Mouse (Mus musculus): Measurements from ENCODE around the gene Ccin. TPM values are rescaled to one million over a fixed set of nuclear protein-coding genes. Genes with fewer than 3 reads are reported as not detected.

The Ccin gene
- polyA plus RNA-seq (2015; fragmentation: Nextera tagmentation; extraction: Ambion mirVana) = not detected in 2 replicates

DNA sequence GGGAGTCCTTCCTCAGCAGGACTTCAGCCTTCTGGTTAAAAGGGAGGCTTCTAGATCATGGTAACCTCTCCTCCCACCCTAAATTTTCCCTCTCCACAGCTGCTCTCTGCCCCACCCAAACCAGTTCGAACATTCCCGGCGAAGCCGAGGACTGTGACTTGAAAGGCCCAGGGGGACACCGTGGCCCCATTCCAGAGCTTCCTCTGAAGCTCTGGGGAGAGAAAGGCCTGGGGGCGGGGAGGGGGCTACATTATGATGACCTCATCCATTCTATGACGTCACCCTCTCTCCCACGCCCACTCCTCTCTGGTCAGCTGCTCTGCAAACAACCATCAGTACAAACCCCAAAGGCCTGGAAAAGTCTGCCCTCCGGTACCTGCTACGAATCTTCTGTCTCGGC lies at the start of gene Ccin:
TSS of gene Ccin (plus strand) at position 303 of the 400 bp plus-strand sequence.
- WGBS = 72% methylated on average over 11 of the region's 11 CpGs
- H3K9me3 ChIP-seq = no peaks in the 10 kb centered on the region
- H3K27me3 ChIP-seq = no peaks in the 10 kb centered on the region
- peak within 1 kb of the TSS; percentile 85 for H3K4me2 ChIP-seq
- peak within 1 kb of the TSS; percentile 39 for H3K4me3 ChIP-seq
- H3K27ac ChIP-seq = 0 out of 2 replicates have a peak within 1 kb of the TSS, but pooled peaks have one; percentile 33
- peak within 1 kb of the TSS; percentile 55 for H3K9ac ChIP-seq
- no peak for ATAC-seq (ENCODE audit: borderline replicate concordance, extremely low read depth, low FRiP score, low TSS enrichment)
- no peaks in the 10 kb centered on the region for H3K36me3 ChIP-seq
- H3K4me1 ChIP-seq = peaks cover 22% of the 10 kb centered on the region

DNA sequence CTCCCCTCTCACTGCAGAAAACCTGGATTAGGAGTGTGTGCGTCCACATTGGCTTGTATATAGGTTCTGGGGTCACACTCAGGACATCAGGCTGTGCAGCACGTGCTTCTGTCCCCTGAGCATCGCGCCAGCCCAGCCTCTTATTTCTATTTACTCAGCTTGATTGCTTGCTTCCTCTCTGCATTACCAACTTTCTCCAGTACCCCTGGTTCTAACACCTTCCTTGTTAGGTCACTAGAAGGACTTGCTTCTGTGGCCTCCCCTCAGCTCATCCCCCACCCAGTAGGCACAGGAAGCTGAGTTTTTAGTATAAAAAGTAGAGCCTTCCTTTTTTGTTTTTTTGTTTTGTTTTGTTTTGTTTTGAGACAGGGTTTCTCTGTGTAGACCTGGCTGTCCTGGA lies 47.1 kb upstream of the Ccin start:
- 65% methylated on average over 4 of the region's 4 CpGs for WGBS
- no peaks in the 10 kb centered on the region for H3K27me3 ChIP-seq
- no peak for ATAC-seq (ENCODE audit: borderline replicate concordance, extremely low read depth, low FRiP score, low TSS enrichment)
- peaks cover 40% of the 10 kb centered on the region; the same call in 1 of the 2 replicates for H3K36me3 ChIP-seq
- H3K4me2 ChIP-seq = no peak overlapping the region
- H3K9ac ChIP-seq = no peak overlapping the region
- H3K4me3 ChIP-seq = no peak overlapping the region
- no peaks in the 10 kb centered on the region for H3K4me1 ChIP-seq
- H3K9me3 ChIP-seq = no peaks in the 10 kb centered on the region
- no peak overlapping the region for H3K27ac ChIP-seq

DNA sequence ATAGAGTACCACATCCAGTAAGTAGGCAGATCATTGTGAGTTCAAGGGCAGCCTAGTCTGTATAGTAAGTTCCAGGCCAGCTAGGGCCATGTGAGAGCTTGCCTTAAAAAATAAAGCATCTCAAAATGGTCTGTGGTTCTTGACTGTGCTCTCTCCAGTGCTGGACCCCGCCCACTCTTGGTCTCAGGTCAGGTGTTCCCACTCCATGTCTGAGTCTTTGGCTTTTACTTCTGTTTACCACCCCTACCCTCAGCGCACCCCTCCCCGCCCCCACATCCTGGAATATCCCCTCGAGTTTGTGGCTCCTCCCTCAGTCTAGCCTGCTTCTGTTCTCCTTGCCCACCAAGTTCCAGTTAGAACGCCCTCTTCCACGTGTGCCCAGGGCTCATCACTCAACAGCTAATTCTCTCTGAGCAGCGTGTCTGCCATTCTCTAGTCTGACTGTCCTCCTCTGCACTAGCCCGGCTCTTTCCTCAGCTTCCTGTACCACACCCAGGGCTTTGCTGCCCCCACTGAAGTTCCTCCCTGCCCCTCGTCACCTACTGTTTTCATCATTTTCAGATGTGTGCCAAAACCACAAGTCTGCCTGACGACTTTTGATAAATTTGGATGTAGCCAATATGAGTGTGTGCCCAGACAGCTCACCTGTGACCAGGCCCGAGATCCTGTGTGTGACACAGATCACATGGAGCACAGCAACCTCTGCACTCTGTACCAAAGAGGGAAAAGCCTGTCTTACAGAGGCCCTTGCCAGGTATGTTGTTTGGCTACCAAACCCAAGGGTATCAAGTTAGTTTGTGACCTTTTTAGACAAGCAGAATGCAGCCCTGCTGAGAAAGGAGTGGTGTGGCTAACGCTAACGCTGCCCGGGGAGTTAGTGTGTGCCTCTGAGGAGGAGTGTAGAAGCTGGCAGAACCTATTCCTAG lies 46.3 kb upstream of the Ccin start:
- H3K9ac ChIP-seq = no peak overlapping the region
- ATAC-seq (ENCODE audit: borderline replicate concordance, extremely low read depth, low FRiP score, low TSS enrichment) = peak; percentile 27; the same call in 1 of the 2 replicates
- H3K9me3 ChIP-seq = no peaks in the 10 kb centered on the region
- H3K4me3 ChIP-seq = no peak overlapping the region
- H3K27me3 ChIP-seq = no peaks in the 10 kb centered on the region
- H3K4me2 ChIP-seq = no peak overlapping the region
- no peak overlapping the region for H3K27ac ChIP-seq
- no peaks in the 10 kb centered on the region for H3K4me1 ChIP-seq
- H3K36me3 ChIP-seq = peaks cover 32% of the 10 kb centered on the region; the same call in 1 of the 2 replicates
- WGBS = 68% methylated on average over 14 of the region's 14 CpGs

DNA sequence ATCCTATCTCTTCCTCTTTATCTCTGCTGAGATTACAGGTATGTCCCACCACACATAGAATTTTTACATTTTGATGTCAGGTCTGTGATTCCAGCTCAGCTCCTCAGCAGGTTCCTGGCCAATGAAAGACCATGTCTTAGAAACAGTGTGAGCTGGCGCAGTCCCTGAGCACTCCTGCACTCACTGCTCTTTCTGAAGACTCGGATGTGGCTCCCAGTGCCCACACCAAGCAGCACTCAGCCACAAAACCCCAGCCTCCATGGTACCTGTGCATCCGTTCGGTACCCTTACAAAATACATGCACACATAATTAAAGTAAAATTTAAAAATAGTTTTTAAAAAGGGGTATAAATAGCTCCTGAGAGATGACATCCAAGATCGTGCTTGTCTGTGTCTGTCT lies 42.0 kb upstream of the Ccin start:
- WGBS = 90% methylated on average over 5 of the region's 5 CpGs
- no peak for ATAC-seq (ENCODE audit: borderline replicate concordance, extremely low read depth, low FRiP score, low TSS enrichment)
- H3K9me3 ChIP-seq = no peaks in the 10 kb centered on the region
- H3K4me1 ChIP-seq = no peaks in the 10 kb centered on the region
- H3K27me3 ChIP-seq = no peaks in the 10 kb centered on the region
- no peak overlapping the region for H3K4me2 ChIP-seq
- H3K27ac ChIP-seq = no peak overlapping the region
- peaks cover 27% of the 10 kb centered on the region; the same call in 1 of the 2 replicates for H3K36me3 ChIP-seq
- H3K4me3 ChIP-seq = no peak overlapping the region
- H3K9ac ChIP-seq = no peak overlapping the region

DNA sequence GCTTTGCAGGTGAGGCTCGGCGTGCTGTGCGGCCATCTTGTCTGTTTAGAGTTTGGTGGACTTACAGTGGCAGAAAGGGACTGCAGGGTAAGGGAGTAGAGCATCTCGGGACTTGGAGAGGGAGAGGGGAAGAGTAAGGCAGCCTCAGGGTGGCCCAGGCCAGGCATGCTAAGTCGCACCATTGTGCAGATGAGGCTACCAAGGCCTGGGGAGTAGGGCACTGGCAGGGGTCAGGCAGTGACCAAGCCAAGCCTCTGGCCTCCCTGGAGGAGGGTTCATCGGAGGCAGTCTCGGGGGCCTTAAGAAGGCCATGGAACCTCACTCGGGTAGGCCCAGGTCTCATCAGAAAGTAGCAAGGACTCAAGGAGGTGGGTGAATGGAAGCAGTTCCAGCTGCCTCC lies 40.9 kb upstream of the Ccin start:
- Histone ChIP-seq H3K36me3 (peaks cover 22% of the 10 kb centered on the region; the same call in 1 of the 2 replicates), H3K4me3 (no peak overlapping the region), H3K27ac (no peak overlapping the region), H3K27me3 (no peaks in the 10 kb centered on the region), H3K9me3 (no peaks in the 10 kb centered on the region), H3K4me1 (no peaks in the 10 kb centered on the region), H3K4me2 (no peak overlapping the region), H3K9ac (no peak overlapping the region)
- no peak for ATAC-seq (ENCODE audit: borderline replicate concordance, extremely low read depth, low FRiP score, low TSS enrichment)
- WGBS = 85% methylated on average over 8 of the region's 8 CpGs

DNA sequence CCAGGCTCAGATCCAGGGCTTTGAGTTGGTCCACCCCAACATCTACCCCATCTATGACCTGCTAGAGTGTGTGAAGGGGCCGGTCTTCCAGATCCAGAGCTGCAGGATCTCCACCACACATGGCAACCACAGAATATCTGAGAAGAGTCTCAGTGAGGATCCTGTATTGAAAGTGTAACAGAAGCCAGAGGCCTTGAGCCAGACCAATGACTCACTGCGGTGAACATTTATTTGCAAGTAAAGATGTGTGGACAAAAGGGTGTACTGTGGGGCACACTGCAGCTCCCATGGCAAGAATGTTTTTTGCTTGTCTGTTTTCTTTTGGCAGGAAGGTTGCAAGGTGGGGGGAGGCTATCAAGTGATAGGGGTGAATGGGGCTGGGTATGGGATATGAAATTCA lies 35.7 kb upstream of the Ccin start:
- no peaks in the 10 kb centered on the region for H3K9me3 ChIP-seq
- H3K27ac ChIP-seq = no peak overlapping the region
- no peaks in the 10 kb centered on the region for H3K4me1 ChIP-seq
- H3K36me3 ChIP-seq = 0 out of 2 replicates have a peak, but pooled peaks cover 5% of the 10 kb centered on the region
- no peak overlapping the region for H3K4me3 ChIP-seq
- no peaks in the 10 kb centered on the region for H3K27me3 ChIP-seq
- 95% methylated on average over 2 of the region's 2 CpGs for WGBS
- no peak overlapping the region for H3K4me2 ChIP-seq
- no peak overlapping the region for H3K9ac ChIP-seq
- ATAC-seq (ENCODE audit: borderline replicate concordance, extremely low read depth, low FRiP score, low TSS enrichment) = no peak

DNA sequence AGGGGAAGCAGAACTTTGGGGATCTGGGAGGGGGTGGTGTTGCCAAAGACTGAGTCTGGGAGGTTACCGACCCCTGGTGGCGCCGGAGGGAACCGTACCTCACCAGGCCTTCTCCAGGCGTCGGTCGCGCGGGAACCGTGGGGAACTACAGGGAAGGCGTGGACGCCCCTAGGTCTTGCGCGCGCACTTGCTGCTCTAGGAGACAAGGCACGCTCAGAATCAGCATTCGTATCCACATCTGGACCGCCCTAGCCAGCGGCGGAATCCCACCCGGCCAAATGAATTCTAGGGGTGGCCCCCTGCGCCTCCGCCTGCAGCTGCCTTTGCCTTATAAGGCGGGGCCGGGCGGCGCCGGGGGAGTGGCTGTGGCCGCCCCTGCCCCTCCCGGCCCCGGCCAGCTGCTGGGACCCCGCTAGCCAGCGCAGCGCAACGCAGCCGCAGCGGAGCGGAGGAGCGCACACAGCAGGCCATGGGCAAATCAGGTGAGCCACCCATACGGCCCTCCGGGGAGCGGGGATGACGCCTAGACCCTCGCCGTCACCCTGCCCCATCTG lies 25.9 kb upstream of the Ccin start, which contains the start of gene Glipr2:
TSS of gene Glipr2 (plus strand) at position 110 of the 554 bp plus-strand sequence.
- Histone ChIP-seq H3K27me3 (no peaks in the 10 kb centered on the region), H3K9ac (peak within 1 kb of the TSS; percentile 50), H3K4me2 (peak within 1 kb of the TSS; percentile 87), H3K4me3 (peak within 1 kb of the TSS; percentile 55), H3K9me3 (no peaks in the 10 kb centered on the region; the same call in 1 of the 2 replicates), H3K36me3 (no peaks in the 10 kb centered on the region), H3K27ac (peak within 1 kb of the TSS; percentile 86), H3K4me1 (peaks cover 22% of the 10 kb centered on the region)
- under 1% methylated on average over 42 of the region's 45 CpGs for WGBS
- peak; percentile 95 for ATAC-seq (ENCODE audit: borderline replicate concordance, extremely low read depth, low FRiP score, low TSS enrichment)

DNA sequence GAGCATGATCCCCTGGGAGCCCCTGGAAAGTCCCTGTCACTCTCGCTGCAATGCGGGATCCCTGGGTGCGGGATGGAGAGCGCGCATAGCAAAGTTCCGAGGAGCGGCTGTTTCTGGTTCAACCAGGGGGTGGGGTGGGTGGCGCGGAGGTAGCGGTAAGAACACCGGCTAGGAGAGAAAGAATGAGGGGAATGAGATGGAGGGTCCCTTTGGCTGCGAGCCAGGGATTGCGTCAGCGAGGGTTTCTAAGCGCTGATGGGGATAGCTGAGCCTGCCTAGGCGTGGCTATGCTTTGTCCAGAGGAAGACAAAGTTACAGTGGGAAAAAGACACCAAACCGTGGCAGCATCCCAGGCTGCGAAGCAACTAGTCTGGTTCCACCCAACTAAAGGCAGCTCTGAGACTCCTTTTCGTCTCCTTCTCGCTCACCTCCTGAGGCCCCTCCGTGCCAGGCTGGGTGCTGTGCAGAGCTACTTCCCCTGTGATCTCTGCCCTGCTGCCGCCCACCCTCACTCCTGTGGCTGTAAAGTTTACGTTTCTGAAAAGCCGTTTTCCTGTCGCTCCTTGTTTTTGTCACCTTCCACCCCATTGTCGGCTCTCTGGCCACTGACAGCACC lies 25.3 kb upstream of the Ccin start:
- under 1% methylated on average over 26 of the region's 26 CpGs for WGBS
- peak; percentile 76 for ATAC-seq (ENCODE audit: borderline replicate concordance, extremely low read depth, low FRiP score, low TSS enrichment)
- Histone ChIP-seq H3K4me3 (peak overlapping the region; percentile 55), H3K36me3 (no peaks in the 10 kb centered on the region), H3K4me1 (peaks cover 22% of the 10 kb centered on the region), H3K27me3 (no peaks in the 10 kb centered on the region), H3K27ac (peak overlapping the region; percentile 86), H3K9ac (peak overlapping the region; percentile 50), H3K9me3 (no peaks in the 10 kb centered on the region; the same call in 1 of the 2 replicates), H3K4me2 (peak overlapping the region; percentile 87)

DNA sequence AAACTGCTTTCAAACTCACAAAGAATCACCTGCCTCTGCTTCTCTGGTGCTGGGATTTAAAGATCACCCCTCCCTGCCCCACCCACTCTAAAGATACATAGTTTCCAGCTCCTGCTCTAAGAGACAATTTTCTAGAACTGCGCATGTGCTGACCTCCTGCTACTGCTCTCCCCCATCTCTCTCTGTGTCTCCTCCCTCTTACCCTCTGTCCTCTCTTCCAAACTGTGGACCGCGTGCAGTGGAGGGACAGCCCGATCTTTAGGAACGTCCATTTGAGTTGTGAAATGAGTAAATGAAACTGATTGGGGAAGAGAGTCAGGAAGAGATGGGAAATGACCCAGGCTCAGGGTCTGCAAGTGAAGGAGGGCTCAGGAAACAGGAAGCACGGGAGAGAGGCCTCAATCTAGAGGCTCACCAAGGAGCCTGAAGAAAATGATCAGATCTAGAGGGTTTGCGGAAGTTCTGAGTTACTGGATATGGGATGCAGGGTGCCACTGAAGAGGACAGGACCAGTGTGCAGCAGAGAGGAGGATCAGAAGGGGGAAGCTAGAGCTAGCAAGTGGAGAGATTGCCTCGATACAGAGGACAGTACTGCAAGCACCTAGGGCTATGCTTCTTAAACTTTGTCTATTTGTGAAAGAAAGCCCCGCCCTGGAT lies 23.6 kb upstream of the Ccin start:
- H3K27me3 ChIP-seq = no peaks in the 10 kb centered on the region
- H3K9me3 ChIP-seq = no peaks in the 10 kb centered on the region; the same call in 1 of the 2 replicates
- 52% methylated on average over 9 of the region's 9 CpGs for WGBS
- H3K4me1 ChIP-seq = peaks cover 33% of the 10 kb centered on the region
- no peaks in the 10 kb centered on the region for H3K36me3 ChIP-seq
- H3K9ac ChIP-seq = no peak overlapping the region
- H3K27ac ChIP-seq = 0 out of 2 replicates have a peak overlapping the region, but pooled peaks have one; percentile 24
- H3K4me3 ChIP-seq = no peak overlapping the region
- H3K4me2 ChIP-seq = peak overlapping the region; percentile 87
- no peak for ATAC-seq (ENCODE audit: borderline replicate concordance, extremely low read depth, low FRiP score, low TSS enrichment)

DNA sequence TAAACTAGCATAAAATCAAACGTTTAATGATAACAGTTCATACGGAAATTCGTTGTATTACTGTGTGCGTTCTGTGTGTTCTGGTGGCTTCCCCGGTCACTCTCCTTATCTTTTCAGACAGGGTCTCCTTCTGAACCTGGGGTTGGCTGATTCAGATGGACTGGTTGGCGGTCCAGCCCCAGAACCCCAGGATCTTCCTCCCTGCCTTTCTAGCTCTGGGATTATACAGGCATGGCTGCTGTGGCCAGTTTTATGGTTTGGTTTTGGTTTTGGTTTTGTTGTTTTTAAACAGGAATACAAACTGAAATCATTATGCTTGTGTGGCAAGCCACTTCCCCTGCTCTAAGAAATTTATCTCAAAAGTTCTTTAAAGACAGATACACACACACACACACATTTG lies 23.1 kb upstream of the Ccin start:
- H3K9me3 ChIP-seq = no peaks in the 10 kb centered on the region; the same call in 1 of the 2 replicates
- no peak overlapping the region for H3K9ac ChIP-seq
- ATAC-seq (ENCODE audit: borderline replicate concordance, extremely low read depth, low FRiP score, low TSS enrichment) = no peak
- no peaks in the 10 kb centered on the region for H3K27me3 ChIP-seq
- no peak overlapping the region for H3K4me3 ChIP-seq
- no peaks in the 10 kb centered on the region for H3K36me3 ChIP-seq
- no peak overlapping the region for H3K27ac ChIP-seq
- peaks cover 39% of the 10 kb centered on the region for H3K4me1 ChIP-seq
- WGBS = 74% methylated on average over 6 of the region's 6 CpGs
- H3K4me2 ChIP-seq = no peak overlapping the region

DNA sequence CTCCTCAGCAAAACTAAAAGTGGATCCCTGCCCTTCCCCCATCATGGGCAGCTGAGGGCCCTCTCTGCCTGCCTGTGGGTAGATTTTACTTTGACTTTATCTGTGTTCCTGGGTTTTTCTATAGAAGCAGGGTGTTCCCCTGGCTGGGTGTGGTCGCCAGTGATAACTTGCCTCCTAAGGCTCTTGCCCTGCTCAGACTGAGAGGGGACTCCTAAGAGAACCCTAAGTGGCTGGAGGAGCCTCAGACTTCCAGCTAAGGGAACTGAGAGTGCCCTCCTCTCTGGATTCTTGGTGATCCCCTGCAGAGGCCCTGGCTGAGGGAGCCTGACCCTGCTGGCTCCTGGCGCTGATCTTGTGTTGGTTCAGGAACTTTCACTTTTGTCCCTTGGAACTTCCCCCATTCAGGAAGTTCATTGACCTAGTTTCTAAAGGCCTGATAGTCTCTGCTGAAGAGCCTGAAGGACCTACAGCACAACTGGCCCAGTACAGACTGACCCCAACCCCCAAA lies 18.9 kb upstream of the Ccin start:
- no peaks in the 10 kb centered on the region for H3K9me3 ChIP-seq
- H3K4me2 ChIP-seq = no peak overlapping the region
- H3K36me3 ChIP-seq = no peaks in the 10 kb centered on the region
- WGBS = 38% methylated on average over 2 of the region's 2 CpGs
- H3K4me1 ChIP-seq = peaks cover 38% of the 10 kb centered on the region
- H3K9ac ChIP-seq = no peak overlapping the region
- peak overlapping the region; percentile 44; the same call in 1 of the 2 replicates for H3K27ac ChIP-seq
- no peak for ATAC-seq (ENCODE audit: borderline replicate concordance, extremely low read depth, low FRiP score, low TSS enrichment)
- H3K4me3 ChIP-seq = no peak overlapping the region
- H3K27me3 ChIP-seq = no peaks in the 10 kb centered on the region
